Mouse (Mus musculus) cerebellum, adult 2 months (tissue): ENCODE data around the gene Prdm10. TPM values are rescaled to one million over a fixed set of nuclear protein-coding genes. Genes with fewer than 3 reads are reported as not detected.

Source experiments
- DNase-seq, 2 experiments: peaks; one replicate each; pipeline ENCODE4 v3.0.0; 2021
- H3K27ac ChIP-seq: fragments of 200-500 bp; 2 replicates; pipeline ENCODE4 v1.5.1; 2012; ENCODE audit warnings: low read length, control low read depth, inconsistent platforms; ENCODE audit not compliant: insufficient read depth
- H3K27me3 ChIP-seq: fragments of 200-500 bp; 2 replicates; pipeline ENCODE4 v1.6.1; 2012; ENCODE audit warnings: inconsistent platforms, mild to moderate bottlenecking, low read length, moderate library complexity; ENCODE audit not compliant: control insufficient read depth, insufficient read depth
- H3K4me1 ChIP-seq: fragments of 200-500 bp; 2 replicates; pipeline ENCODE4 v1.6.1; 2011; ENCODE audit warnings: low read length; ENCODE audit not compliant: control insufficient read depth, insufficient read depth
- H3K4me3 ChIP-seq: fragments of 200-500 bp; replicated peaks from 2 replicates; pipeline ENCODE3; 2011; ENCODE audit warnings: mild to moderate bottlenecking, low read depth, low read length, control low read depth; ENCODE audit not compliant: insufficient read depth
- CTCF ChIP-seq: fragments of 200-500 bp; IDR thresholded peaks from 2 replicates; pipeline ENCODE4 v1.5.1; 2011; ENCODE audit warnings: low read depth, mild to moderate bottlenecking, control low read depth, low read length, moderate library complexity, borderline replicate concordance; ENCODE audit not compliant: insufficient read depth
- POLR2A ChIP-seq: fragments of 200-500 bp; IDR thresholded peaks from 2 replicates; pipeline ENCODE4 v1.6.1; 2011; ENCODE audit warnings: low read length, control low read depth, borderline replicate concordance; ENCODE audit not compliant: insufficient read depth
- WGBS: fragments of 180-500 bp; shearing (Covaris S2); methylation state at CpG from one replicate; pipeline ENCODE4 v1.1.7; 2018; 5-methylcytosine and 5-hydroxymethylcytosine counted together
- polyA plus RNA-seq: library from polyadenylated mRNA; depleted of rRNA; stranded (reverse); fragments of >200 nt; gene quantifications from 2 replicates; pipeline ENCODE4 v1.2.3, GENCODE M21; 2012; rRNA removed

Prdm10 gene
- 21.5 and 23.4 TPM in 2 replicates for polyA plus RNA-seq

DNA sequence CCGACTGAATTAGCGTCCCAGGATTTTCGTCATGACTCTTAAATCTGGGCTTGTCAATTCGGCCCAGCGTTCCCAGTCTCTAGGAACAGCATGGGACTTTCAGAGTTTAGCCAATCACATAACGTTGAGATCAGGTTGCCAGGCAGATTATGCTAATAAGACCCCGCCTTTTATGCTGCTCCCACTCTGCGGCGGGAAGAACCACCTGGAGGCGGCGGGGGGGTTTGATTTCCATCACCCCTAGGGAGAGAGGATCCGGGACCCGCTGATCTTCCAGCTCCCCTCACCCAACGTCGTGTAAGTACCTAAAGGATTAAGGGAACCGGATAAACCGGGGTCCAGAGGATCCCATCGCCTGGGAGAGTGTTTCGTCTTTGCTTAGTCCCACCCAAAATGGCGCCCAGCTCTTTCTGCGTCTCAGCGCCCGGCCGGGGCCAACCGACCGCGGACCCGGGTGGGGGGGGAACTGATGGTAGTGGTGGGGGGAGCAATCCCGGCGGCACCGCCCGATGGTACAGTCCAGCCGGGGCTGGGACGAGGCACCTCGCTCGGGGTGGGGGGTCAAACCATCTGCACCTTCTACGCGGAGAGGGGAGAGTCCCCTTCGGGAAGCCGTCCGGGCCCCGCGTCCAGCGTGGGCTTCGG is at the start of gene Prdm10:
Gene Prdm10 (plus strand): TSS at position 173 of the 645 bp plus-strand sequence.
- peak; percentile 96 to 97 for DNase-seq
- Histone ChIP-seq H3K4me1 (peaks cover 6% of the 10 kb centered on the region; the same call in 1 of the 2 replicates), H3K27ac (peak within 1 kb of the TSS; percentile 99), H3K27me3 (no peaks in the 10 kb centered on the region), H3K4me3 (peak within 1 kb of the TSS; percentile 87)
- TF ChIP-seq POLR2A, result peak; percentile 54
- no peak for TF ChIP-seq CTCF
- WGBS, result under 1% methylated on average over 38 of the region's 45 CpGs

- Histone ChIP-seq H3K27me3 (no peaks in the 10 kb centered on the region), H3K4me3 (no peak overlapping the region), H3K4me1 (no peaks in the 10 kb centered on the region), H3K27ac (no peak overlapping the region)
- WGBS, result 78% methylated on average over 4 of the region's 4 CpGs
- DNase-seq, result no peak
- TF ChIP-seq CTCF (no peak), POLR2A (no peak)
Measured at GRCm38 (mm10) chr9:31235030-31235429, 45.3 kb upstream of the Prdm10 start.

- H3K27ac ChIP-seq, result no peak overlapping the region
- no peaks in the 10 kb centered on the region for H3K4me1 ChIP-seq
- no peaks in the 10 kb centered on the region for H3K27me3 ChIP-seq
- 90% methylated on average over 9 of the region's 9 CpGs for WGBS
- TF ChIP-seq POLR2A (no peak), CTCF (no peak)
- H3K4me3 ChIP-seq, result no peak overlapping the region
- no peak for DNase-seq
Measured at GRCm38 (mm10) chr9:31235489-31235888, 44.8 kb upstream of the Prdm10 start.

GRCm38 (mm10) chr9:31236079-31236478 is 44.3 kb upstream of the Prdm10 start:
- TF ChIP-seq POLR2A, result no peak
- no peak for TF ChIP-seq CTCF
- no peaks in the 10 kb centered on the region for H3K4me1 ChIP-seq
- 86% methylated on average over 5 of the region's 5 CpGs for WGBS
- no peak for DNase-seq
- H3K4me3 ChIP-seq, result no peak overlapping the region
- no peaks in the 10 kb centered on the region for H3K27me3 ChIP-seq
- H3K27ac ChIP-seq, result no peak overlapping the region

DNA sequence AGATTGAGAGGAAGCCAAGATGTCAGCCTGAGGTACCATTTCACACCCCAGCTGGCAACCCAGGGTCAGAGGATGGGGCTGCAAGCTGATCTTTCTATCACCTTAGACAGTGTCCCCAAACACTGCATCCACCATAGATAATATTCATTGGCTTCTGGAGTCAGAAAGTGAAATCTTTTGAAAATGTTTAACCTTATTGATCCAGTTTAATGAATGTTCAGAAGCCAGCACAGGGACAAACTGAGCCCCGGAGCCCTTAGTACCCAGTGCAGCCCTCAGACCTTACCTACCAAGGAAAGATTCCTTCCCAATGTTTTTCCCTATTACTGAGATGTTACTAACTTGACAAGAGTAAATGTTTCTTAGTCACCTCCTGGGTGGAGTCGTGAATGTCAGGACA is 41.8 kb upstream of the Prdm10 start:
- Histone ChIP-seq H3K4me1 (no peaks in the 10 kb centered on the region), H3K27ac (no peak overlapping the region), H3K4me3 (no peak overlapping the region), H3K27me3 (no peaks in the 10 kb centered on the region)
- TF ChIP-seq CTCF, result no peak
- no peak for TF ChIP-seq POLR2A
- no peak for DNase-seq
- WGBS, result 81% methylated on average over 2 of the region's 2 CpGs

DNA sequence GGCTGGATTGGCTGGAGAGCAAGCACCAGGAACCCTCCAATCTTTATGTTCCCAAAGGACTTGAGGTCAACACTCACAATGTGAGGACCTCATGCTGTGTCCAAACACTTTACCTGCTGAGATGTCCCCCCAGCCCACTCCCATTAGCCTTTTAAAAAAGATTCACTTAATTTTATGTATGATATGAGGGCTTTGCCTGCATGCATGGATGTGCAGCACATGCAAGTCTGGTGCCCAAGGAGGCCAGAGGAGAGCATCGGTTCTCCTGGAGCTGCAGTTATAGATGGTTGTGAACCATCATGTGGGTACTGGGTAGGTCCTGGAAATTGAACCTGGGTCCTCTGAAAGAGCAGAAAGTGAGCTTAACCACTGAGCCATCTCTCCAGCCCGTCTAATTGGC is 40.8 kb upstream of the Prdm10 start:
- H3K27ac ChIP-seq, result no peak overlapping the region
- H3K4me1 ChIP-seq, result peaks cover 4% of the 10 kb centered on the region; the same call in 1 of the 2 replicates
- H3K4me3 ChIP-seq, result no peak overlapping the region
- TF ChIP-seq CTCF (no peak), POLR2A (no peak)
- DNase-seq, result no peak
- WGBS, result 92% methylated on average over 2 of the region's 2 CpGs
- H3K27me3 ChIP-seq, result no peaks in the 10 kb centered on the region

- H3K4me3 ChIP-seq, result no peak overlapping the region
- no peaks in the 10 kb centered on the region for H3K27me3 ChIP-seq
- TF ChIP-seq CTCF, result no peak
- TF ChIP-seq POLR2A, result no peak
- DNase-seq, result no peak
- H3K4me1 ChIP-seq, result peaks cover 4% of the 10 kb centered on the region; the same call in 1 of the 2 replicates
- WGBS, result 89% methylated on average over 8 of the region's 8 CpGs
- no peak overlapping the region for H3K27ac ChIP-seq
Measured at GRCm38 (mm10) chr9:31240522-31241207, 39.7 kb upstream of the Prdm10 start.

DNA sequence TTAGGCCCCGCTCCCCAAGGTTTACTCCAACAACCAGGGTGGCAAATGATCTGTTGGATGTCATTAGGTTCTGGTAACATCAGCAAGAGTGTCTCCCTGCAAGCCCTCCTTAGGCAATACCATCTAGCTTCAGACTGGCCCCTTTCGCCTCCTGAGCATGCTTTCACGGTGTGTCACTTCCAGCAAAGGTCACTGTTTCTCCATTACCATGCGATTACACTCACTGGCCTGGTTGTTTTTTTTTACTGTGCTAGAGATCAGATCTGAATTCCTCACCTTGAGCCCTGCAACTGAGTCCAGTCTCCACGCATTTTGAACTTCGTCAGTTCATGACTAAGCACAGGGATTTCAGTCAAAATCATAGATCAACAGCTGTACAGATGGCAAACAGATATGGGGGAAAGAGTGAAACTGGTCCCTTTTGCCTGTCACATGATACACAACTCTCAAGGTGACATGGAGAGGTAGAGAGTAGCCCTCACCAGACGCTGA is 39.1 kb upstream of the Prdm10 start:
- Histone ChIP-seq H3K4me1 (peaks cover 4% of the 10 kb centered on the region; the same call in 1 of the 2 replicates), H3K4me3 (no peak overlapping the region), H3K27ac (no peak overlapping the region), H3K27me3 (no peaks in the 10 kb centered on the region)
- no peak for TF ChIP-seq POLR2A
- no peak for TF ChIP-seq CTCF
- no peak for DNase-seq
- 95% methylated on average over 7 of the region's 7 CpGs for WGBS
